Mouse (Mus musculus): ENCODE data around the gene Adgrb3. TPM values are rescaled to one million over a fixed set of nuclear protein-coding genes. Genes with fewer than 3 reads are reported as not detected.

Gene Adgrb3
- polyA plus RNA-seq (2012; ENCODE audit: low replicate concordance) = 0.04 TPM in 1 of 2 replicates, not detected in the other

GRCm38 (mm10) chr1:25828971-25829920 is at the start of gene Adgrb3:
Gene Adgrb3 (minus strand): TSS chr1:25829707.

Measured in hematopoietic multipotent progenitor cell, adult 10-12 weeks (in vitro differentiated cells).